Mouse (Mus musculus) CD4-positive naive resting alpha-beta T cell, adult 57 days (primary cell): ENCODE measurements around the gene Miip. TPM values are rescaled to one million over a fixed set of nuclear protein-coding genes. Genes with fewer than 3 reads are reported as not detected.

ENCODE experiments used
- total RNA-seq: library from RNA; stranded (reverse); gene quantifications from one replicate; pipeline ENCODE4 v1.2.4, GENCODE M21; 2023

The Miip gene
- 45.5 TPM for total RNA-seq

GRCm38 (mm10) chr4:147868450-147869031, at the start of gene Miip, which contains the start of gene Fv1:
Gene Miip, minus strand, starts transcription at chr4:147868816.
Gene Fv1, plus strand, starts transcription at chr4:147868979.

GRCm38 (mm10) chr4:147904313-147905089, 35.9 kb upstream of the Miip start, which contains the start of gene Mfn2:
Gene Mfn2, minus strand, starts transcription at chr4:147904704.

GRCm38 (mm10) chr4:147847614-147848583, 20.7 kb downstream of the Miip start, which contains the start of gene Zfp933:
Gene Zfp933, minus strand, starts transcription at chr4:147848366.

Other genes starting within 250 kb of the Miip start
- not detected for gene Zfp979, start 226.3 kb downstream of the Miip start, total RNA-seq
- 0.50 TPM for gene Zfp534, start 166.3 kb downstream of the Miip start, total RNA-seq
- gene Zfp984, start 59.0 kb downstream of the Miip start, total RNA-seq = 9.0 TPM
- gene Zfp933, start 20.4 kb downstream of the Miip start, total RNA-seq = 5.2 TPM
- 16.8 TPM for gene Fv1, start 163 bp upstream of the Miip start, total RNA-seq
- 37.0 TPM for gene Mfn2, start 35.9 kb upstream of the Miip start, total RNA-seq
- 9.5 TPM for gene Plod1, start 68.0 kb upstream of the Miip start, total RNA-seq
- gene 2510039O18Rik, start 72.1 kb upstream of the Miip start, total RNA-seq = 63.6 TPM
- not detected for gene Nppb, start 117.0 kb upstream of the Miip start, total RNA-seq
- not detected for gene Nppa, start 131.9 kb upstream of the Miip start, total RNA-seq
- 37.6 TPM for gene Clcn6, start 170.0 kb upstream of the Miip start, total RNA-seq
- gene Mthfr, start 170.3 kb upstream of the Miip start, total RNA-seq = 24.2 TPM
- gene Agtrap, start 219.2 kb upstream of the Miip start, total RNA-seq = 18.2 TPM